Mouse (Mus musculus) lung, postnatal 0 days (tissue): ENCODE measurements around the gene Cacna1s. TPM values are rescaled to one million over a fixed set of nuclear protein-coding genes. Genes with fewer than 3 reads are reported as not detected.

Experiments
- ATAC-seq: fragments of 200-750 bp; cut with Nextera tagmentation; 2 replicates; pipeline ENCODE4 v1.8.0; 2017; ENCODE audit warnings: moderate library complexity
- DNase-seq: peaks from one replicate; pipeline ENCODE4 v3.0.0-alpha.2; 2016; ENCODE audit warnings: low spot score
- H3K27ac ChIP-seq: fragments of 300-500 bp; sonication (generic); 2 replicates; pipeline ENCODE4 v1.5.1; 2014; ENCODE audit warnings: antibody characterized with exemption, mild to moderate bottlenecking, low read length, mixed read lengths
- H3K27me3 ChIP-seq: fragments of 300-500 bp; sonication (generic); replicated peaks from 2 replicates; pipeline ENCODE4 v1.6.1; 2014; ENCODE audit warnings: low read length, mixed read lengths; ENCODE audit not compliant: insufficient read depth
- H3K36me3 ChIP-seq: fragments of 300-500 bp; sonication (generic); 2 replicates; pipeline ENCODE4 v1.6.1; 2014; ENCODE audit warnings: low read length, mixed read lengths; ENCODE audit not compliant: insufficient read depth
- H3K4me1 ChIP-seq: fragments of 300-500 bp; sonication (generic); 2 replicates; pipeline ENCODE4 v1.6.1; 2014; ENCODE audit warnings: antibody characterized with exemption, low read depth, low read length, mixed read lengths; ENCODE audit not compliant: insufficient read depth
- H3K4me2 ChIP-seq: fragments of 300-500 bp; sonication (generic); replicated peaks from 2 replicates; pipeline ENCODE4 v1.6.1; 2014; ENCODE audit warnings: low read depth, mild to moderate bottlenecking, low read length, moderate library complexity, mixed read lengths
- H3K4me3 ChIP-seq: fragments of 300-500 bp; sonication (generic); 2 replicates; pipeline ENCODE4 v1.5.1; 2014; ENCODE audit warnings: low read depth, low read length
- H3K9ac ChIP-seq: fragments of 300-500 bp; sonication (generic); replicated peaks from 2 replicates; pipeline ENCODE4 v1.6.1; 2014; ENCODE audit warnings: low read depth, mild to moderate bottlenecking
- H3K9me3 ChIP-seq: fragments of 300-500 bp; sonication (generic); 2 replicates; pipeline ENCODE4 v1.6.1; 2016; ENCODE audit warnings: low read length, mixed read lengths
- CTCF ChIP-seq: IDR thresholded peaks from 2 replicates; pipeline ENCODE4 v1.5.1; 2016; ENCODE audit warnings: antibody characterized with exemption, mild to moderate bottlenecking
- EP300 ChIP-seq: IDR thresholded peaks from 2 replicates; pipeline ENCODE4 v1.6.1; 2016; ENCODE audit warnings: antibody characterized with exemption, mild to moderate bottlenecking, control low read depth
- WGBS: fragments of 180-500 bp; shearing (Covaris S2); extraction: QIAGEN DNeasy Blood & Tissue Kit; methylation state at CpG from one replicate; pipeline ENCODE4 v1.1.7; 2014; 5-methylcytosine and 5-hydroxymethylcytosine counted together
- polyA plus RNA-seq: library from polyadenylated mRNA; unstranded; fragments of >200 nt; fragmentation: Nextera tagmentation; extraction: Ambion mirVana; gene quantifications from 2 replicates; pipeline ENCODE4 v1.2.1, GENCODE M21; 2015

Cacna1s gene
- polyA plus RNA-seq, 1 experiment from 2014 or later, result 1.6 TPM

DNA sequence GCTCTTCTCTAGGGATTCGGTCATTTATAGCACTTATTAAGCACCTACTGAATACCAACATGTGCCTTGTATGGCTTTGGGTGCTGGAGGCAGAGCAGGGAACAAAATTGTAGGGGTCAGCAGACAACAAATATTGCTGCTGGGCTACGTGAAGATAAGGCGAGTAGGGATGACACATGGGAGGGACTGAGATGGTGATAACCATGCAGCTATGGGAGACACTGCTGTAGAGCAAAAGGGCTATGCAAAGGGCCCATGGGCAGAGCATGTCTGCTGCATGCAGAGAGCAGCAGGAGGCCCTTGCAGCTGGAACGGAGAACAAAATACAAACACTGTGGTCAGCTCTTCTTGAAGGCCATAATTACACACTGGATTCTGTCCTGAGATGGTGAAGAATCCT is 49.5 kb downstream of the Cacna1s start:
- WGBS, result 63% methylated on average over 4 of the region's 4 CpGs
- Histone ChIP-seq H3K9me3 (no peaks in the 10 kb centered on the region), H3K36me3 (no peaks in the 10 kb centered on the region), H3K4me1 (no peaks in the 10 kb centered on the region), H3K4me3 (no peak overlapping the region), H3K4me2 (no peak overlapping the region), H3K27me3 (no peaks in the 10 kb centered on the region), H3K9ac (no peak overlapping the region), H3K27ac (no peak overlapping the region)
- TF ChIP-seq CTCF (no peak), EP300 (no peak)
- DNase-seq (no peak), ATAC-seq (no peak)

DNA sequence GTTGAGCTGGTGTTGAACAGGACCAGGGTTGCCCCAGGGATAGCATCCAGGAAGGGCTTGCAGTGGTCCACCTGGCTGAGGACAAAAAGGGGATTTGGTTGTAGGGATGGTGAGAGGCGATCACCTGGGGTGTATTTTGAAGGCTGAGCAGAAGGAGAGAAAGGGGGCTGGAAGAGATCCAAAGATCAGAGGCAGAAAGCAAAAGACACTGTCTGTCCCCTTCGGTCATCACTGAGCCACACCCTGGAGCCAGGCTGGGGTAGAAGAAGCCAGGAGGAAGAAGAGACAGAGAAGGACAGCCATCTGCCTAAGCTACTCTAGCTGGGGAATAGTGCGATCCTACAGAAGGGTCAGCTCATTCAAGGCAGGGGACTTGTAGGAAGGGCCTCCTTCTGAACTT is 50.0 kb downstream of the Cacna1s start:
- no peaks in the 10 kb centered on the region for H3K9me3 ChIP-seq
- DNase-seq (no peak), ATAC-seq (no peak)
- WGBS, result 82% methylated on average over 3 of the region's 3 CpGs
- H3K4me2 ChIP-seq, result no peak overlapping the region
- H3K27ac ChIP-seq, result no peak overlapping the region
- H3K4me3 ChIP-seq, result no peak overlapping the region
- no peaks in the 10 kb centered on the region for H3K27me3 ChIP-seq
- no peaks in the 10 kb centered on the region for H3K36me3 ChIP-seq
- H3K9ac ChIP-seq, result no peak overlapping the region
- TF ChIP-seq EP300 (no peak), CTCF (no peak)
- no peaks in the 10 kb centered on the region for H3K4me1 ChIP-seq

DNA sequence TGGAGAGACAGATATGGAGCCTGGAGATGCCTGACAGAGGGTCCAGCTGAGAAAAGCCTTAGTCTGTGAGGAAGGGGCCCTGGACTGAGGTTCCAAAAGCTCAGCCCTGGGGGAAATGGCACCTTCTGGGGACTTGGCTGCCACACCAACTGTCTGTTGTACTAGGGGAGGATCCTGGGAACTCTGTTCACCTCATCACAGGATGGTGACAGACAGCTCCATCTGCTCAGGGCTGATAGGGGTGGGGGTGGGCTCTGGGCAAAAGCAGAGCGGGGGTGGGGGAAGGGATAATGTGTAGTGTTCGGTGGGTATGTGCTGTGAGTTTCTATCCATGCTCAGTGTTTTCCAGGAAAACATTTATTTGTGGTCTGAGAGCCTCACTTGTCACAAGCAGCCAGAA is 50.4 kb downstream of the Cacna1s start:
- no peaks in the 10 kb centered on the region for H3K4me1 ChIP-seq
- WGBS, result 67% methylated on average over 2 of the region's 2 CpGs
- H3K9me3 ChIP-seq, result no peaks in the 10 kb centered on the region
- H3K36me3 ChIP-seq, result no peaks in the 10 kb centered on the region
- no peak overlapping the region for H3K27ac ChIP-seq
- TF ChIP-seq CTCF (no peak), EP300 (no peak)
- DNase-seq, result no peak
- no peaks in the 10 kb centered on the region for H3K27me3 ChIP-seq
- no peak for ATAC-seq
- no peak overlapping the region for H3K9ac ChIP-seq
- no peak overlapping the region for H3K4me2 ChIP-seq
- H3K4me3 ChIP-seq, result no peak overlapping the region

DNA sequence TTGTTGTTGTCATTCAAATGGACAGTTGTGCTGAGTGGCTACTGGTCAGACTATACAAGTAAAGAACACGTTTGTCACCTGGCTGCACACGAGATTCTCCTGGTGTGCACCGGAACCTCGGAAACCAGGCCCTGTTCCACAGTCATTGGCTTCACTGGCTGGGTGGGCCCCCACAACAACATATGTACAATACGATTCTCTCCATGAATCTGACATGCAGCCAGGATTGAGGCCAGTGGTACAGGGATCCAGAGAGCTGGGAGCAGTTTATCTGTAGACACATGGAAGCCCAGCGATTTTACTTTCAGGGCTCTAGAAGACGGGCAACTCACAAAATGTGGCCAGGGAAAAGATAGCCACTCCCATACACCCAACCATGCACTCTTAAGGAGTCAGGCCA is 51.1 kb downstream of the Cacna1s start:
- Histone ChIP-seq H3K4me2 (no peak overlapping the region), H3K9ac (no peak overlapping the region), H3K9me3 (no peaks in the 10 kb centered on the region), H3K4me3 (no peak overlapping the region), H3K27ac (no peak overlapping the region), H3K27me3 (no peaks in the 10 kb centered on the region), H3K36me3 (no peaks in the 10 kb centered on the region), H3K4me1 (no peaks in the 10 kb centered on the region)
- WGBS, result 81% methylated on average over 7 of the region's 7 CpGs
- TF ChIP-seq EP300, result no peak
- no peak for TF ChIP-seq CTCF
- DNase-seq, result no peak
- no peak for ATAC-seq

DNA sequence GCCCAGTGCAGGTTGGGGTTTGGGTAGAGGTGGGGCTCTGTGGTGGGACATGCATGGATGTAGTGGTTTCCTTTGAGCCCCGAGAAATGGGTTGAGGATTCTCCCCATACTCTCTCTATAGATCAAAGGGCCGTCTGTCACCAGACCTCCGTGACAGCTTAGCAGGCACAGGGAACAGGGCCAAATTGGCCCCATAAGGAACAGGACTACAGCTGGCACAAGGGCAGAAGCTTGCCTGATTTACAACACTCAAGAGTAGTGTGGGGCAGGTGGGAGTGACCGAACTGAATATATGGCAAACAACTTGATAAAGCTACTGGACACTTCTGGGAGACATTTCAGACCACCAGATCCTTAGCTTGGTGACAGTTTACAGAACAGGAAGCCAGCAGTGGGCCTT is 52.2 kb downstream of the Cacna1s start:
- Histone ChIP-seq H3K36me3 (no peaks in the 10 kb centered on the region), H3K4me2 (no peak overlapping the region), H3K9ac (no peak overlapping the region), H3K9me3 (no peaks in the 10 kb centered on the region), H3K4me3 (no peak overlapping the region), H3K4me1 (no peaks in the 10 kb centered on the region), H3K27me3 (no peaks in the 10 kb centered on the region), H3K27ac (no peak overlapping the region)
- 42% methylated on average over 4 of the region's 4 CpGs for WGBS
- TF ChIP-seq EP300, result no peak
- no peak for TF ChIP-seq CTCF
- DNase-seq (no peak), ATAC-seq (no peak)

DNA sequence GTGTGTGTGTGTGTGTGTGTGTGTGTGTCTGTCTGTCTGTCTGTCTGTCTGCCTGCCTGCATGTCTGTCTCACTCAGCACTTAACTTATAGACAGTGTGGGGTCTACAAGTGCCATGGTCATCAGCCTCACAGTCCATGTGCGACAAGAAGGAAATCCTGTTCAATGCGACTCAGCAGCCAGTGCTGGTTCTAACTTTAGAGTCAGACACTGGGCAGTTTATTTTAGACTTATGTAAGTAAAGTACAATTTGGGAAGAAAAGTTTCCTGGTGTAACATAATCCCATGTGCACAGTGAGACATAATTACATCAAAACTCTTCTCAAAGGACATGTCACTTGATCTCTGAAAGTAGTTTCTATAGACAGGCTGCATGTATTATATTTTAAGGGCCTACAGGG is 56.9 kb downstream of the Cacna1s start:
- TF ChIP-seq CTCF (no peak), EP300 (no peak)
- Histone ChIP-seq H3K4me1 (no peaks in the 10 kb centered on the region), H3K27ac (no peak overlapping the region), H3K4me3 (no peak overlapping the region), H3K9ac (no peak overlapping the region), H3K27me3 (no peaks in the 10 kb centered on the region), H3K36me3 (no peaks in the 10 kb centered on the region), H3K4me2 (no peak overlapping the region), H3K9me3 (no peaks in the 10 kb centered on the region)
- 41% methylated on average over 2 of the region's 2 CpGs for WGBS
- ATAC-seq (no peak), DNase-seq (no peak)

DNA sequence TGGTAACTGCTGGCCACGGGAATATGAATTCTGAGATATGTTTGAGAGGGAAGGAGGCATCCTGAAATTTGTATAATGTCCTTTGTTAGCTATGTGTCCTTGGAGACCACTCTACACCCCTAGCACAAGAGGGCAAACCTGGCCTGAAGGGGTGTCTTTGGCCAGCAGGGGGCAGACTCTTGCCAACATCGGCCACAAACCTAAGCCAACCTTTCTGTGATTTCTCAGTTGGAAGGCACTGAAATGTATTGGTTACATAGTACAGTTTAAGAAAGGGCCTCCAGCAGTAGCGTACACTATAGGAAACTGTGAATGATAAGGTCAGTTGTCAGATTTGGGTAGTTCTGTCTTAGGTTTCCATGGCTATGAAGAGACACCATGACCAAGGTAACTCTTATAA is 63.6 kb downstream of the Cacna1s start:
- Histone ChIP-seq H3K9me3 (no peaks in the 10 kb centered on the region), H3K27ac (no peak overlapping the region), H3K4me2 (no peak overlapping the region), H3K27me3 (no peaks in the 10 kb centered on the region), H3K4me3 (no peak overlapping the region), H3K9ac (no peak overlapping the region), H3K36me3 (no peaks in the 10 kb centered on the region), H3K4me1 (no peaks in the 10 kb centered on the region)
- TF ChIP-seq CTCF (peak; percentile 91), EP300 (no peak)
- ATAC-seq (peak; percentile 44), DNase-seq (peak; percentile 59)
- 19% methylated on average over 3 of the region's 3 CpGs for WGBS
